Mouse (Mus musculus) midbrain, embryonic 10.5 days (tissue): ENCODE measurements around the gene Arhgap17. TPM values are rescaled to one million over a fixed set of nuclear protein-coding genes. Genes with fewer than 3 reads are reported as not detected.

Experiments
- DNase-seq: peaks from one replicate; pipeline ENCODE4 v3.0.0-alpha.2; 2017; ENCODE audit warnings: low spot score
- H3K27ac ChIP-seq: fragments of 300-500 bp; sonication (generic); replicated peaks from 2 replicates; pipeline ENCODE4 v1.5.1; 2016; ENCODE audit warnings: mild to moderate bottlenecking
- H3K27me3 ChIP-seq: fragments of 300-500 bp; sonication (generic); 2 replicates; pipeline ENCODE4 v1.6.1; 2016; ENCODE audit warnings: low read depth, mild to moderate bottlenecking; ENCODE audit not compliant: poor library complexity, severe bottlenecking
- H3K36me3 ChIP-seq: fragments of 300-500 bp; sonication (generic); 2 replicates; pipeline ENCODE4 v1.6.1; 2016; ENCODE audit warnings: mild to moderate bottlenecking, moderate library complexity
- H3K4me1 ChIP-seq: fragments of 300-500 bp; sonication (generic); 2 replicates; pipeline ENCODE4 v1.6.1; 2016
- H3K4me3 ChIP-seq: fragments of 300-500 bp; sonication (generic); 2 replicates; pipeline ENCODE4 v1.5.1; 2016; ENCODE audit warnings: mild to moderate bottlenecking, moderate library complexity
- H3K9me3 ChIP-seq: fragments of 300-500 bp; sonication (generic); replicated peaks from 2 replicates; pipeline ENCODE4 v1.6.1; 2016; ENCODE audit warnings: mild to moderate bottlenecking
- WGBS: fragments of 180-500 bp; shearing (Covaris S2); methylation state at CpG from one replicate; pipeline ENCODE4 v1.1.7; 2016; 5-methylcytosine and 5-hydroxymethylcytosine counted together
- polyA plus RNA-seq: library from polyadenylated mRNA; unstranded; fragments of >200 nt; fragmentation: Nextera tagmentation; extraction: Ambion mirVana; gene quantifications from 2 replicates; pipeline ENCODE4 v1.2.1, GENCODE M21; 2016

Gene Arhgap17
- polyA plus RNA-seq, 1 experiment from 2014 or later = 25.9 TPM

GRCm38 (mm10) chr7:123289176-123289575 lies 80.5 kb downstream of the Arhgap17 start:
- Histone ChIP-seq H3K27me3 (no peaks in the 10 kb centered on the region), H3K36me3 (peaks cover 97% of the 10 kb centered on the region), H3K4me1 (no peaks in the 10 kb centered on the region), H3K27ac (no peak overlapping the region), H3K9me3 (no peaks in the 10 kb centered on the region), H3K4me3 (no peak overlapping the region)
- 85% methylated on average over 4 of the region's 4 CpGs for WGBS
- no peak for DNase-seq

GRCm38 (mm10) chr7:123287903-123288302 lies 81.8 kb downstream of the Arhgap17 start:
- no peak for DNase-seq
- peaks cover 96% of the 10 kb centered on the region for H3K36me3 ChIP-seq

DNA sequence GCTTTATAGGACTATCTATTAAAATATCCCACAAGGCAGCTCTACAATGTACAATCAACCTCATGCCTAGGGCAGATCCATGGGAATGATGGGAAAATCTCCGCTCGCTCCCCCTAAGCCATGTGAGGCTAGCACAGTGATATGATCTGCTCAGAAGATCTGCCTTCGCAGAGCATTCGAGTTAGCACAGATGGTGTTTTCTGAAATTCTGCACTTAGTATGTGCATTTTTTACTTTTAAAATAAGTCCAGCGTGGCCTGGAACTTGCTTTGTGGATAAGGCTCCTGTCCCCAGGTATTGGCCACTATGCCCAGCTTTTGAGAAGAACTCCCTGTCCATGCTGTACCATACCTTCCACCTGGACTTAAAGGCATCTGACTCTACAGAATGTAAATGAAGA lies 83.8 kb downstream of the Arhgap17 start:
- H3K9me3 ChIP-seq = no peaks in the 10 kb centered on the region
- H3K4me3 ChIP-seq = no peak overlapping the region
- H3K27me3 ChIP-seq = no peaks in the 10 kb centered on the region
- peaks cover 89% of the 10 kb centered on the region for H3K36me3 ChIP-seq
- no peaks in the 10 kb centered on the region for H3K4me1 ChIP-seq
- WGBS = 96% methylated on average over 5 of the region's 5 CpGs
- no peak overlapping the region for H3K27ac ChIP-seq
- DNase-seq = no peak

More at GRCm38 (mm10) chr7:123287903-123288302, 81.8 kb downstream of the Arhgap17 start:
- no peak overlapping the region for H3K4me3 ChIP-seq
- WGBS = 89% methylated on average over 3 of the region's 3 CpGs
- no peaks in the 10 kb centered on the region for H3K27me3 ChIP-seq
- no peaks in the 10 kb centered on the region for H3K4me1 ChIP-seq
- no peak overlapping the region for H3K27ac ChIP-seq
- no peaks in the 10 kb centered on the region for H3K9me3 ChIP-seq

- Histone ChIP-seq H3K4me1 (no peaks in the 10 kb centered on the region), H3K36me3 (peaks cover 90% of the 10 kb centered on the region), H3K27me3 (no peaks in the 10 kb centered on the region), H3K27ac (no peak overlapping the region), H3K4me3 (no peak overlapping the region), H3K9me3 (no peaks in the 10 kb centered on the region)
- 92% methylated on average over 4 of the region's 4 CpGs for WGBS
- no peak for DNase-seq
Measured at GRCm38 (mm10) chr7:123283826-123284225, 85.9 kb downstream of the Arhgap17 start.

- no peaks in the 10 kb centered on the region for H3K9me3 ChIP-seq
- 90% methylated on average over 4 of the region's 4 CpGs for WGBS
- DNase-seq = no peak
- peaks cover 72% of the 10 kb centered on the region for H3K36me3 ChIP-seq
- H3K4me3 ChIP-seq = no peak overlapping the region
- H3K27ac ChIP-seq = no peak overlapping the region
- H3K27me3 ChIP-seq = no peaks in the 10 kb centered on the region
- H3K4me1 ChIP-seq = no peaks in the 10 kb centered on the region
Measured at GRCm38 (mm10) chr7:123279797-123280196, 89.9 kb downstream of the Arhgap17 start.

GRCm38 (mm10) chr7:123276568-123276967 lies 93.1 kb downstream of the Arhgap17 start:
- Histone ChIP-seq H3K4me3 (no peak overlapping the region), H3K27me3 (no peaks in the 10 kb centered on the region), H3K27ac (no peak overlapping the region), H3K4me1 (peaks cover 6% of the 10 kb centered on the region), H3K36me3 (peaks cover 47% of the 10 kb centered on the region), H3K9me3 (no peaks in the 10 kb centered on the region)
- no peak for DNase-seq
- 91% methylated on average over 4 of the region's 4 CpGs for WGBS

- 80% methylated on average over 11 of the region's 11 CpGs for WGBS
- H3K4me1 ChIP-seq = peaks cover 6% of the 10 kb centered on the region
- peaks cover 14% of the 10 kb centered on the region for H3K36me3 ChIP-seq
- no peak overlapping the region for H3K4me3 ChIP-seq
- H3K9me3 ChIP-seq = no peaks in the 10 kb centered on the region
- no peaks in the 10 kb centered on the region for H3K27me3 ChIP-seq
- DNase-seq = no peak
- peak overlapping the region; percentile 33 for H3K27ac ChIP-seq
Measured at GRCm38 (mm10) chr7:123273056-123273455, 96.7 kb downstream of the Arhgap17 start.

DNA sequence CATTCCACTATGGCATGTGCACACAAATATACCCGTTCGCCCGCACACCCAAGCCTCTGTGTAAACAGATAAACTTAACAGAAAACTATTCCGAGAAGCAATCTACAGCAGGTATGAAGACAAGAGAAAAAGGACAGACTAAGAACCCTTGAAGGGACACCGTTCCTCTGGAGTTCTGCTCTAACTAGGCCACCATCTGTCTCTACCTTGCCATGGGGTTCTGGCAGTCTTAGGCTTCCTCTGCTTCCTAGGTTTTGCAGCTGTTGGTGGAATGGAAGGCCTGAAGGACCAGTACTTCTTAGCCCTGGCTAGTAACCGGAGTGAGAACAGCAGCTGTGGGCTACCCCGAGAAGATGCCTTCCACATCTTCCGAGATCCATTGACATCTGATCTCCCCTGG lies 111.6 kb downstream of the Arhgap17 start:
- WGBS = 93% methylated on average over 8 of the region's 8 CpGs

GRCm38 (mm10) chr7:123254196-123254970 lies 115.3 kb downstream of the Arhgap17 start:
- Histone ChIP-seq H3K27ac (no peak overlapping the region), H3K4me3 (no peak overlapping the region), H3K9me3 (no peaks in the 10 kb centered on the region), H3K4me1 (no peaks in the 10 kb centered on the region), H3K36me3 (no peaks in the 10 kb centered on the region), H3K27me3 (no peaks in the 10 kb centered on the region)
- no peak for DNase-seq
- WGBS = 92% methylated on average over 14 of the region's 14 CpGs

More for the DNA sequence above, 111.6 kb downstream of the Arhgap17 start:
- Histone ChIP-seq H3K27me3 (no peaks in the 10 kb centered on the region), H3K9me3 (no peaks in the 10 kb centered on the region), H3K4me1 (no peaks in the 10 kb centered on the region), H3K27ac (no peak overlapping the region), H3K36me3 (no peaks in the 10 kb centered on the region), H3K4me3 (no peak overlapping the region)
- no peak for DNase-seq

GRCm38 (mm10) chr7:123253396-123253795 lies 116.3 kb downstream of the Arhgap17 start:
- Histone ChIP-seq H3K9me3 (no peaks in the 10 kb centered on the region), H3K4me1 (no peaks in the 10 kb centered on the region), H3K27ac (no peak overlapping the region), H3K27me3 (no peaks in the 10 kb centered on the region), H3K36me3 (no peaks in the 10 kb centered on the region), H3K4me3 (no peak overlapping the region)
- no peak for DNase-seq
- WGBS = 88% methylated on average over 7 of the region's 7 CpGs

DNA sequence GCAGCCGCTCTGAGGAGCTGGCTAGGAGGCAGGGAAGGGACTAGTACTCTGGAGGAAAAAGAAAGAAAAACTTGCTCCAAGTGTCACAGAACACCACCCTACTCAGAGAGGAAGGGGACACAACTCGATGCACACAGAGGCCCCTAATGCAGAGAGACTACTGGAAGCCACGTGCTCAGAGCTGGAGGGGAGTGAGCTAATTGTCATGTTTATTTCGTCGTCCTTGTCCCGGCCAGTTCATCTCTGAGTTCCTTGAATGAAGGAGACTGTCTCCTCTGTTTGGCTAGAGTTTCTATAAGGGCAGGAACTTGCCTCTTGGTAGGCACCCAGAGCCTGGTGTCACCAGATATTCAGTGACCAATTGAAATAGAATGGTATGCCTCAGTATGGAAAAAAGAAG lies 118.4 kb downstream of the Arhgap17 start:
- Histone ChIP-seq H3K36me3 (no peaks in the 10 kb centered on the region), H3K9me3 (no peaks in the 10 kb centered on the region), H3K4me1 (no peaks in the 10 kb centered on the region), H3K27me3 (no peaks in the 10 kb centered on the region), H3K27ac (no peak overlapping the region), H3K4me3 (no peak overlapping the region)
- WGBS = 62% methylated on average over 6 of the region's 6 CpGs
- no peak for DNase-seq

DNA sequence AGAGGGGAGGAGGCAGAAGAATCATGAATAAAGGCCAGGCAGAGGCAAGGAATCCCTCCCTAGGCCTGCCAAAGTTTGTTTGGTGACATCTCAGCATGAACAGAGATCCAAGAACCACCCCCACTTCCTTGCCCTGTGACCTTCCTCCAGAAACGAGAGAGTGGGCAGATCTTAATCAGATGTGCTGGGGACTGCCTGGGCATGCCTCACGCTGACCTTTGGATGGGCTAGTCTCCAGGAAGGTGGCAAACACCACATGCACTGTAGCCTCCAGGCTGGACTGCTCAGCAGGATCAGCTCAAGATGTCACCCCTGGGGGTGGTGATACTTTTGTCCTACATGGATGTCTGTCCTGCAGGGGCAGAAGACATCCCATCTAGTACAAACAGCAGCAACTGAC lies 121.5 kb downstream of the Arhgap17 start:
- DNase-seq = no peak
- Histone ChIP-seq H3K27ac (no peak overlapping the region), H3K27me3 (no peaks in the 10 kb centered on the region), H3K4me1 (no peaks in the 10 kb centered on the region), H3K4me3 (no peak overlapping the region), H3K36me3 (no peaks in the 10 kb centered on the region), H3K9me3 (no peaks in the 10 kb centered on the region)
- WGBS = 49% methylated on average over 2 of the region's 2 CpGs

GRCm38 (mm10) chr7:123246504-123247084 lies 123.1 kb downstream of the Arhgap17 start:
- DNase-seq = no peak
- 78% methylated on average over 4 of the region's 4 CpGs for WGBS

More at GRCm38 (mm10) chr7:123246504-123247084, 123.1 kb downstream of the Arhgap17 start:
- Histone ChIP-seq H3K9me3 (no peaks in the 10 kb centered on the region), H3K27ac (no peak overlapping the region), H3K4me3 (no peak overlapping the region), H3K36me3 (no peaks in the 10 kb centered on the region), H3K27me3 (no peaks in the 10 kb centered on the region), H3K4me1 (no peaks in the 10 kb centered on the region)
